Comparison of ENCODE assay signal across 19 mouse cellular contexts in genomic region chr4:104835096-104835495, GRCm38 (mm10). TPM values are rescaled to one million over a fixed set of nuclear protein-coding genes. Genes with fewer than 3 reads are reported as not detected.
DNase-seq lines count a peak whose midpoint lies in the region; ATAC-seq lines count a peak whose summit lies in the region.
"Had no signal": no experiment of that assay in that cellular context is flagged by ENCODE, and none has a peak within 500 bp of the region (broad histone marks: within the 10 kb centered on the region; RNA-seq: fewer than 3 reads in every experiment).

No protein-coding gene starts in this region.

- H3K9me3 ChIP-seq in hindbrain, embryonic 12.5 days (replicated peaks), result no peaks in the 10 kb centered on the region
- H3K9me3 ChIP-seq in midbrain, embryonic 15.5 days, result no peaks in the 10 kb centered on the region

- no peak overlapping the region for H3K9ac ChIP-seq in hindbrain, embryonic 12.5 days
- no peak overlapping the region for H3K9ac ChIP-seq in midbrain, embryonic 15.5 days

- H3K4me1 ChIP-seq in hindbrain, embryonic 12.5 days, result peaks cover 12% of the 10 kb centered on the region
- H3K4me1 ChIP-seq in midbrain, embryonic 15.5 days, result peaks cover 16% of the 10 kb centered on the region

- H3K4me2 ChIP-seq in hindbrain, embryonic 12.5 days (replicated peaks), result no peak overlapping the region
- no peak overlapping the region for H3K4me2 ChIP-seq in midbrain, embryonic 15.5 days

- DNase-seq in heart, adult 11 months, result peak; percentile 9
- no peak for DNase-seq in heart, postnatal 14 days
- peak; percentile 61 for DNase-seq in embryo, embryonic 10.5 days (ENCODE audit: low spot score)
- DNase-seq in spleen, postnatal 36 days (ENCODE audit: low spot score in 2 of 2), result no peak
- DNase-seq in adrenal gland, adult (ENCODE audit: inconsistent age in 2 of 2, low spot score in 1 of 2), result no peak
- DNase-seq in cerebellum, postnatal 14 days, result no peak
- DNase-seq: right cerebral cortex, postnatal 4 days; thymus, postnatal 4 days had no signal

- intact Hi-C loops in heart, postnatal 14 days (cut with DNase I), result no loop called here

- H3K27ac ChIP-seq in hindbrain, embryonic 12.5 days, result peak overlapping the region; percentile 68
- peak overlapping the region; percentile 67 for H3K27ac ChIP-seq in midbrain, embryonic 15.5 days

- ATAC-seq in hindbrain, embryonic 12.5 days (ENCODE audit: low FRiP score), result peak; percentile 83
- peak; percentile 81 for ATAC-seq in midbrain, embryonic 15.5 days (replicated peaks)

- 21% methylated on average over 5 of the region's 5 CpGs for WGBS in hindbrain, embryonic 12.5 days
- WGBS in midbrain, embryonic 15.5 days, result 5% methylated on average over 5 of the region's 5 CpGs

- no peaks in the 10 kb centered on the region for H3K36me3 ChIP-seq in hindbrain, embryonic 12.5 days
- H3K36me3 ChIP-seq in midbrain, embryonic 15.5 days (replicated peaks), result no peaks in the 10 kb centered on the region

- H3K4me3 ChIP-seq in hindbrain, embryonic 12.5 days, result no peak overlapping the region
- no peak overlapping the region for H3K4me3 ChIP-seq in midbrain, embryonic 15.5 days

- H3K27me3 ChIP-seq in hindbrain, embryonic 12.5 days, result no peaks in the 10 kb centered on the region
- no peaks in the 10 kb centered on the region for H3K27me3 ChIP-seq in midbrain, embryonic 15.5 days (replicated peaks)

RNA-seq across cellular contexts. Expression of gene Gm17662, which starts 22.0 kb away (rescaled TPM):
- total RNA-seq in heart, postnatal 14 days (2021), result not detected
- polyA plus RNA-seq in hindbrain, embryonic 12.5 days (2016; fragmentation: Nextera tagmentation; extraction: Ambion mirVana), result not detected in 2 replicates
- polyA plus RNA-seq in midbrain, embryonic 15.5 days (2015; fragmentation: Nextera tagmentation; extraction: Ambion mirVana), result not detected in 2 replicates
- total RNA-seq: common myeloid progenitor, adult 5-6 weeks; ES-E14; left cerebral cortex, postnatal 25 days; megakaryocyte, adult 5-6 weeks had no signal
- polyA plus RNA-seq: gonadal fat pad, adult 2 months; heart, postnatal 0 days; kidney, embryonic 16.5 days; liver, embryonic 16.5 days; stomach, embryonic 16.5 days had no signal

RNA-seq across cellular contexts. Expression of gene C8a, which starts 41.1 kb away (rescaled TPM):
- not detected for total RNA-seq in heart, postnatal 14 days (2021)
- not detected in 2 replicates for polyA plus RNA-seq in hindbrain, embryonic 12.5 days (2016; fragmentation: Nextera tagmentation; extraction: Ambion mirVana)
- not detected in 2 replicates for polyA plus RNA-seq in midbrain, embryonic 15.5 days (2015; fragmentation: Nextera tagmentation; extraction: Ambion mirVana)
- total RNA-seq: common myeloid progenitor, adult 5-6 weeks; left cerebral cortex, postnatal 25 days; megakaryocyte, adult 5-6 weeks had no signal
- polyA plus RNA-seq: heart, postnatal 0 days had no signal

Comparison
In these comparisons a context has a peak if more than half of its experiments do, and no peak if none do; other contexts are left out.
1. DNase-seq: peak in heart, adult 11 months (single experiment) and embryo, embryonic 10.5 days (single experiment); none in heart, postnatal 14 days (0 of 2), spleen, postnatal 36 days (0 of 2), adrenal gland, adult (0 of 2) and cerebellum, postnatal 14 days (0 of 2).